Mouse (Mus musculus): ENCODE measurements around the gene Dmgdh.

GRCm38 (mm10) chr13:93771031-93771587, 96.9 kb downstream of the Dmgdh start:
- TF ChIP-seq CTCF (IDR thresholded peaks at IDR 0.05; ENCODE audit: low read depth) (no peak), EP300 (optimal IDR thresholded peaks at IDR 0.05) (no peak)
